Mouse (Mus musculus): ENCODE results near the gene Atxn1l. TPM values are rescaled to one million over a fixed set of nuclear protein-coding genes. Genes with fewer than 3 reads are reported as not detected.

The Atxn1l gene
- polyA plus RNA-seq, 1 experiment from 2014 or later: 3.0 TPM

DNA sequence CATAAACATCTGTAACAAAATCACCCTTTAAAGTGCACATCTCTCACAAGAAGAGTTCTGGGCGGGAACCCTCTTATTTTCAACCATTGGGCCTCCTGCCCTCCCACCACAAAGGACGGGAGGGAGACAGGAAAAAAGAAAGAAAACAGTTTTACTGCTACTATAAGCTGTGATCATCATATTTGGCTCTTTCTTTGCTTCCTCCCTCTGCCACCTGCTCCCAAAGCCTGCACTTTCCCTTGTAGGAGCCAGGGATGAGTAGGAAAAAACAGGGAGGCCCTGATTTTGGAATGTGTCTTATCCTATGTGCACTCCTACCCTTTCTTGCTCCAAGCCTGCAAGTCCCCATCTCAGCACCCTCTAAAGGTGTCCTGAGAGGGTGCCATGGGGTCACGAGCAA is 6.5 kb downstream of the Atxn1l start:
- H3K9ac ChIP-seq: no peak overlapping the region
- no peak overlapping the region for H3K4me2 ChIP-seq
- peaks cover 49% of the 10 kb centered on the region for H3K36me3 ChIP-seq
- no peaks in the 10 kb centered on the region for H3K9me3 ChIP-seq (replicated peaks)
- no peak overlapping the region for H3K27ac ChIP-seq
- peaks cover 5% of the 10 kb centered on the region for H3K4me1 ChIP-seq (replicated peaks)
- no peak overlapping the region for H3K4me3 ChIP-seq (replicated peaks)
- ATAC-seq (ENCODE audit: low read depth) (no peak), DNase-seq (no peak)
- no peaks in the 10 kb centered on the region for H3K27me3 ChIP-seq
- 61% methylated on average over 3 of the region's 3 CpGs for WGBS (ENCODE audit: insufficient replicate concordance)

DNA sequence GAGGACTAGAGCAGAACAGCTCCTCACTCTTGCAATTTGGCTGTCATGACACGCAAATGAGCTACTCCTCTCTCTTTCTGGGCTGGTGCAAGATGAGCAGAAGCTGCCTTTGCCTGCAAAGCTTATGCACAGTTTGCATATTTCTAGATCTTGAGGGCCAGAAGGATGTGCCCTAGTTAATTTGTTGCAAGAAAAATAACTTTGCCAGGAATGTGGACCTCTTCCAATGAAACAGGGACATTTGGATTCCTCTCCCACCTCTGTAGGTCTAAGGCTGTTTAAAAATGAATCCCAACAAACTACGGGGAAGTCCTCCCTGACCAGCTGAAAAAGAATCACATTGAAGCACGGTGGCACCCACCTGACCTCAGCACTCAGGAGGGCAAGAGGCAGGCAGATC is 12.4 kb downstream of the Atxn1l start:
- no peak overlapping the region for H3K4me3 ChIP-seq (replicated peaks)
- no peaks in the 10 kb centered on the region for H3K9me3 ChIP-seq (replicated peaks)
- no peaks in the 10 kb centered on the region for H3K4me1 ChIP-seq (replicated peaks)
- WGBS (ENCODE audit: insufficient replicate concordance): 78% methylated on average over 3 of the region's 3 CpGs
- no peak overlapping the region for H3K4me2 ChIP-seq
- peaks cover 65% of the 10 kb centered on the region for H3K36me3 ChIP-seq
- H3K27ac ChIP-seq: no peak overlapping the region
- no peak for DNase-seq
- no peaks in the 10 kb centered on the region for H3K27me3 ChIP-seq
- no peak for ATAC-seq (ENCODE audit: low read depth)
- H3K9ac ChIP-seq: no peak overlapping the region

DNA sequence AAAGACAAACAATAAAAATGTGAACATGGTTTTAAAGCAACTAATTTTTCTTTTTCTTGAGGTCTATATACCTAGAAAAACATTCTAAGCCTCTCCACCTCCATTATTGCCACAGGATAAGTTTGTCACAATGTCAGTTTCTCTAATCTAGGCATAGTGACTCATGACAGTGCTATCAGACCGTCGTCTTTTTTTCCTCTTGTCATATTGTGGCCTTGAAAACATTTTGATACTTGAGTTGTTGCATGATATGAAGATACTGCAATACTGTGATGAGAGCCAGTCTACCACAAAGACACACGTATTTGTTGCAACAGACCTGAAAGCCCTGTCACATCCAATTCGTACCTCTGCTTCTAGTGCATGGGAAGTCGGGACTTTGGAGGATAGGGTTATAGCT is 22.6 kb downstream of the Atxn1l start:
- Histone ChIP-seq H3K36me3 (peaks cover 73% of the 10 kb centered on the region), H3K4me1 (replicated peaks) (no peaks in the 10 kb centered on the region), H3K27ac (no peak overlapping the region), H3K9me3 (replicated peaks) (no peaks in the 10 kb centered on the region), H3K4me3 (replicated peaks) (no peak overlapping the region), H3K27me3 (no peaks in the 10 kb centered on the region), H3K4me2 (no peak overlapping the region), H3K9ac (no peak overlapping the region)
- no peak for ATAC-seq (ENCODE audit: low read depth)
- 72% methylated on average over 5 of the region's 5 CpGs for WGBS (ENCODE audit: insufficient replicate concordance)
- no peak for DNase-seq

DNA sequence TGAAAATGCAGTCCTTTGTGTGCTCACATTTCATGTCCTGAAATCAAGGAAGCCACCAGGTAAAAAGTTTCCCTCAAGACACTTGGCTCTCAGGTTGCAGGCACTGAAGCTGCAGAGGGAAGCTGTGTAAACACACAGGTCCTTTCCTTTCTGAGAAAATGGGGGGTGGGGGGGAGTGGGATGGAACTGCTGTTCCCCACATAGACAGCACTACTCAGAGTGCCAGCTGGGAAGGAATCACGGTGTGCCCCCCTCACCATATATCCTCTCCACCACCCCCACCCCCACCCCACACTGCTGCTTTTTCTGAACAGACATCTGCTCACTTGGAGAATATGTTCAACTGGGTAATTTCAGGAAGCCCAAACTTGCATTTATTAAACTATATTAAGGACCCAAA is 25.0 kb downstream of the Atxn1l start:
- no peak overlapping the region for H3K27ac ChIP-seq
- H3K36me3 ChIP-seq: peaks cover 68% of the 10 kb centered on the region
- no peaks in the 10 kb centered on the region for H3K27me3 ChIP-seq
- WGBS (ENCODE audit: insufficient replicate concordance): 84% methylated on average over 1 of the region's 1 CpGs
- peaks cover 7% of the 10 kb centered on the region for H3K4me1 ChIP-seq (replicated peaks)
- H3K4me2 ChIP-seq: no peak overlapping the region
- ATAC-seq (ENCODE audit: low read depth): no peak
- no peak overlapping the region for H3K4me3 ChIP-seq (replicated peaks)
- H3K9me3 ChIP-seq (replicated peaks): no peaks in the 10 kb centered on the region
- H3K9ac ChIP-seq: no peak overlapping the region
- no peak for DNase-seq

DNA sequence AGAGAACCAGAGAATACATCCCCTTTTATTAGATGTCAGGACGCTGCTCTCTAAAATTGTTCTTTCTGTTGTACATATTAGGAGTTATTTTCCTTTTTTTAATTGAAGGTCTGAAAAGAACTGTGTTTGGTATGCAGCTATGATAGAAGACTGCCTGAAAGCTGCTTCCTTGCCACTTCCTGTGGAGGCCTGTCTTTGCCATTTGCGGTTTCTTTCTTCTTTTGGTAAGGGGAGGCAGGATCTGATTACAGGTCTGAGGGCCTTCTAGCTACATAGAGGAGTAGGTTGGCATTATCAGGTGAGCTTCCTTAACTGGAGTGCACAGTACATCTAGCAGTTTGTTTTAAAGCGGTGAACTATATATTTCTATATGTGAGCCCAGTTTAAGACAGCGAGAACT is 29.6 kb downstream of the Atxn1l start:
- ATAC-seq (ENCODE audit: low read depth) (no peak), DNase-seq (no peak)
- no peak overlapping the region for H3K27ac ChIP-seq
- peaks cover 6% of the 10 kb centered on the region for H3K27me3 ChIP-seq
- no peaks in the 10 kb centered on the region for H3K9me3 ChIP-seq (replicated peaks)
- no peak overlapping the region for H3K4me3 ChIP-seq (replicated peaks)
- peaks cover 34% of the 10 kb centered on the region for H3K4me1 ChIP-seq (replicated peaks)
- peaks cover 44% of the 10 kb centered on the region for H3K36me3 ChIP-seq
- H3K4me2 ChIP-seq: no peak overlapping the region
- no peak overlapping the region for H3K9ac ChIP-seq
- 72% methylated on average over 4 of the region's 4 CpGs for WGBS (ENCODE audit: insufficient replicate concordance)

DNA sequence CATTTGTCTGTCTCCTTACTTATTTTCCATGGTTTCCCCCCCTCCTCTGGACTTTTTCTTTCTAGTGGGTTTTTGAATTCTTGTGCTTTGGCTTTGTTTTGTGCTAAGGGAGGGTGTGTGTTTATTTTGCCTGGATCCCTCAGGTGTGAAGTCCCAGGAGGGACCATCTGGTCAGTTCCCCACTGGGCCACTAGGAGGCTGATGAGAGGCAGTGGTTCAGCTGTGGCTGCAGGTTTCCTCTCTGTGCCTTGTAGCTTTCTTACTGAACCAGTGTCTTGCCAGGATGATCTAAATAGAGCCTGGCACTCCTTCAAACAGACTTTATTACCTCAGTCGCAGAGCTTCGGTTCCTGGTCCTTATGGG is 30.7 kb downstream of the Atxn1l start:
- H3K9ac ChIP-seq: peak overlapping the region; percentile 97
- WGBS (ENCODE audit: insufficient replicate concordance): 24% methylated on average over 2 of the region's 2 CpGs
- H3K9me3 ChIP-seq (replicated peaks): no peaks in the 10 kb centered on the region
- peak; percentile 33 for ATAC-seq (ENCODE audit: low read depth)
- peak; percentile 71 for DNase-seq
- H3K4me3 ChIP-seq (replicated peaks): peak overlapping the region; percentile 95
- H3K36me3 ChIP-seq: peaks cover 34% of the 10 kb centered on the region
- H3K4me2 ChIP-seq: peak overlapping the region; percentile 82
- peaks cover 16% of the 10 kb centered on the region for H3K27me3 ChIP-seq
- H3K27ac ChIP-seq: no peak overlapping the region
- peaks cover 34% of the 10 kb centered on the region for H3K4me1 ChIP-seq (replicated peaks)

DNA sequence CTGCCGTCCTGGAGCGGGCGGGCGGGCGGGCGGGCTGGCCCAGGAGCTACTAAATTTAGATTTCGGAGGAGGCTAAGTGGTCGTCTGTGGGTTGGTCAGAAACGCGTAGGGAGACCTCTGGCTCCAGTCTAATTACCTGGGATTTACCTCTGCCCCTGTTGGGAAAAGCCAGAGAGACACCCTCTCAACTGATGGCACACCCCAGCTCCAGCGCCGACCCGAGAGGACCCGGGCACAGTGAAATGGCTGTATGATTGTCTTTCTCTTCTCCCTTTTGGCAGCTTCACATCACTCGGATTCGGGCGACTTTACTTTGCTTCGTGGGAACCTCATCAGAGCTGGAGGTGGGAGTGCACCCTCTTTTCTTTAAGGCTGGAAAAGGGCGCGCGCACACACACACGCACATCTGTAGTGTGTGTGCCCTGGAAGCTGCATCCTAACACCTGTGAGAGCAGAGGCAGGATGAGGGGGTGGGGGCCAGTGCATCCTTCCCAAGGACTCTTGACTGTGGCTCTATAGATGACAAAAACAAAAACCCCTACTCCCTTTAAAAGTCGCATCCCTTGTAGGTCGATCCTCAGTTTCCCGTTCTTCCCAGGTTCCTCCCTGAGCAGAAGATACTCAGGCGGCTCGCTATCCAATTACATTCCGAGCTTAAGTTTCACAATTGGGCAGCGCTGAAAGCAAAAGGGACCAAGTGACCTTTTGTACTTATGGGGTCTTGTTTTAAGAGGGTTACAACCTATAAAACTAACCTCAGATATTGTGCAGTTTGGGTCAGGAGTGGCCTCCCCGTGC is 31.3 kb downstream of the Atxn1l start:
- Histone ChIP-seq H3K4me3 (replicated peaks) (peak overlapping the region; percentile 95), H3K27me3 (peaks cover 16% of the 10 kb centered on the region), H3K36me3 (peaks cover 28% of the 10 kb centered on the region), H3K9ac (peak overlapping the region; percentile 97), H3K9me3 (replicated peaks) (no peaks in the 10 kb centered on the region), H3K27ac (peak overlapping the region; percentile 91), H3K4me2 (peak overlapping the region; percentile 82), H3K4me1 (replicated peaks) (peaks cover 34% of the 10 kb centered on the region)
- ATAC-seq (ENCODE audit: low read depth) (peak; percentile 29), DNase-seq (peak; percentile 18)
- WGBS (ENCODE audit: insufficient replicate concordance): 4% methylated on average over 30 of the region's 30 CpGs

DNA sequence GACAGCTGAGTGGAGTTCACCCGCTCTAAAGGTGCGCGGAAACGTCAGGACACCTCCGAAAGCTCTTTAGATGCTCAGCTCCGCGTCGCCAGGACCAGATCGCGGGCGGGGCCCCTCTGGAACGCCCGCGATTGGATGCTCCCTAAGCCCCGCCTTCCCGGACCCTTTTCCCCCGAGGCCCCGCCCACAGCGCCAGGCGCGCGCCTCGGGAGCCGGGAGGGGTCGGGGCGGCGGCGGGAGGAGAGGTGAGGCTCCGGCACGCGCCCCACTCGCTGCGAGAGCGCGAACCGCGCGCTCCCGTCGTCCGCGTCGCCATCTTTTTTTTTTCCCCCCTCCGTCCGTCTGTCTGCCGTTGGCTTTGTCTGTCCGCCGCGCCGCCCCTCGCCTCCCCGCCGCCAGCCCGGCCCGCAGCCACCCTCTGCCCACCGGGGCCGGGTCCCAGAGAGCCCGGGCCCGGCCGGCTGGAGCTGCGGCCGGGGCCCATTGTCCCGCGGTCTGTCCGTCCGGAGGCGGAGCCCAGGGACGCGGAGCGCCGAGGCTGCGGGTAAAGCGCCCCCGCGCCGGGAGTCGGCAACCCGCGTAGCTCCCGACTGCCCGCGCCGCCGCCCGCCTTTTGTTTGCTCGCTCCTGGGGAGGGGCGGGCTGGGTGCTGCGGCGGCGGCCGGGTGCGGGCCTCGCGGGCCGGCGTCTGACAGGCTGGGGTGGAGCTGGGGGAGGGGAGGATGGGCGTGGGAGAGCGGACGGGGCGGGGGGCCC is 32.0 kb downstream of the Atxn1l start, which contains the start of gene Zfp821:
Zfp821 (plus strand) TSS at position 227 of the 756 bp plus-strand sequence.
- Histone ChIP-seq H3K9ac (peak within 1 kb of the TSS; percentile 97), H3K4me1 (replicated peaks) (peaks cover 34% of the 10 kb centered on the region), H3K9me3 (replicated peaks) (no peaks in the 10 kb centered on the region), H3K27me3 (peaks cover 19% of the 10 kb centered on the region), H3K36me3 (peaks cover 22% of the 10 kb centered on the region), H3K4me3 (replicated peaks) (peak within 1 kb of the TSS; percentile 95), H3K27ac (peak within 1 kb of the TSS; percentile 91), H3K4me2 (peak within 1 kb of the TSS; percentile 82)
- under 1% methylated on average over 76 of the region's 100 CpGs for WGBS (ENCODE audit: insufficient replicate concordance)
- DNase-seq: peak; percentile 94
- peak; percentile 90 for ATAC-seq (ENCODE audit: low read depth)

DNA sequence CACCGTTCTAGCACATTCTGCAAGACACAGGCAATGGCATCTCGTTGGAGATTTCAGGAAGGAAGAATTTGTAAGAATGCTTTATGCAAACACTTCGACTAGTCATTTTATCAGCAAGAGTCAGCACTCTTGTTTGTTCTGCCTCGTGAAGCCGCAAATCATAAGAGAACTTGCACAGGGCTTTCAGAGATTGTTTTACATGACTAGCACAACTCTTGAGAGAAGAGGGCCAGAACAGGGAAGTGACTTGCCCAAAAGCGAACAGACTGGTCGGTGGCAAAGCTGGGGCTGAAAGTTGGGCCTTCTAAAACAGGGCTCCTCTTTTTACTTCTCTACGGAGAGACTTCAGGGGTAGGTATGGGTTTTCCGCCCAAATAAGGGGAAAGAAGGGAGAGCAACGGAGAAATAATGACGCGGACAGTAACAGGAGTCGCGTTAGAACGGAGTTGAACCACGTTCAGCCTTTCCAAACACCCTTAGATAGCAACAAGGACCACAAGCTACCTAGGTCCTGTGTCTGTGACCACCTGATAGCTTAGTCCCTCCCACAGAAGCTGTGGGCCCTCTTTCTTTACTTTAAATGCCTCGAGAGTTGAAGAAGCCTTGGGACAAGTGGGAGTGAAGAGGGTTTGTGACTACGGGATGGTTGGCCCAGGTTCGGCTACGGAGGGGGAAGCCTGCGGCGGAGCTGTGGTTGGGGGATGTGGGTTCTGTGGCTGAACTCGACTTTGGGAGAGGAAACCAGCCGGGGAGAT is 32.8 kb downstream of the Atxn1l start:
- peak overlapping the region; percentile 95 for H3K4me3 ChIP-seq (replicated peaks)
- peak overlapping the region; percentile 58 for H3K9ac ChIP-seq
- H3K4me1 ChIP-seq (replicated peaks): peaks cover 34% of the 10 kb centered on the region
- ATAC-seq (ENCODE audit: low read depth): peak; percentile 30
- peak overlapping the region; percentile 82 for H3K4me2 ChIP-seq
- H3K27me3 ChIP-seq: peaks cover 21% of the 10 kb centered on the region
- no peak for DNase-seq
- peak overlapping the region; percentile 65 for H3K27ac ChIP-seq
- 5% methylated on average over 24 of the region's 24 CpGs for WGBS (ENCODE audit: insufficient replicate concordance)
- H3K9me3 ChIP-seq (replicated peaks): no peaks in the 10 kb centered on the region
- peaks cover 16% of the 10 kb centered on the region for H3K36me3 ChIP-seq

DNA sequence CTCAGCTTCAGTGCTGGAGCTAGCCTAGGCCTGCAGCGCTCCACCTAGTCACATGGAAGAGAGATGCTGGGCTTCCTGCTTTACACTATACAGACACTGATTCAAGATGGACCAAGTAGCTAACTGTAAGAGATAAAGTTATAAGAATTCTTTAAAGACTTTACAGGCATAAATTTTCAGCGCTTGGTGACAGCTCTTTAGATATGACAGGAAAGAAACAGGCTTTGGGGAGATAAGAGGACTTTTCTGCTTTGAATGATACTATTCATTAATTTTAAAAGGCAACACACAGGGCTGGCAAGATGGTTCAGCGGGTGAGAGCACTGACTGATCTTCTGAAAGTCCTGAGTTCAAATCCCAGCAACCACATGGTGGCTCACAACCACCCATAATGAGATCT is 39.1 kb downstream of the Atxn1l start:
- 62% methylated on average over 3 of the region's 3 CpGs for WGBS (ENCODE audit: insufficient replicate concordance)
- Histone ChIP-seq H3K27ac (no peak overlapping the region), H3K36me3 (no peaks in the 10 kb centered on the region), H3K9ac (no peak overlapping the region), H3K4me2 (no peak overlapping the region), H3K4me1 (replicated peaks) (peaks cover 9% of the 10 kb centered on the region), H3K9me3 (replicated peaks) (no peaks in the 10 kb centered on the region), H3K4me3 (replicated peaks) (no peak overlapping the region), H3K27me3 (peaks cover 25% of the 10 kb centered on the region)
- ATAC-seq (ENCODE audit: low read depth) (no peak), DNase-seq (no peak)

DNA sequence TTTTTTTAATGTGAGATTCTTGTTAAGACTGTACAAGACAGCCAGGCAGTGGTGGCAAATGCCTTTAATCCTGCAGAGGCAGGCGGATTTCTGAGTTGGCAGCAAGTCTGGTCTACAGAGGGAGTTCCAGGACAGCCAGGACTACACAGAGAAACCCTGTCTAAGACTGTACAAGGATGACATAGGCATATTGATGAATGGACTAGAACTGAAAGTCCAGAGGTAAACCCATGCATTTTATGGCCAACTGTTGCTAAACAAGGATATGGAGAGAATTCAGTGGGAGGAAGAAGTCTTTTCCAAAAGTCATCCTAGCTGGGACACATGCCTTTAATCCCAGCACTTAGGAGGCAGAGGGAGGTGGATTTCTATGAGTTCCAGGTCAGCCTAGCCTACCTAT is 39.8 kb downstream of the Atxn1l start:
- H3K4me1 ChIP-seq (replicated peaks): peaks cover 10% of the 10 kb centered on the region
- ATAC-seq (ENCODE audit: low read depth): no peak

More for the DNA sequence above, 39.8 kb downstream of the Atxn1l start:
- DNase-seq: no peak
- Histone ChIP-seq H3K27me3 (peaks cover 17% of the 10 kb centered on the region), H3K27ac (no peak overlapping the region), H3K9me3 (replicated peaks) (no peaks in the 10 kb centered on the region), H3K9ac (no peak overlapping the region), H3K4me3 (replicated peaks) (no peak overlapping the region), H3K36me3 (no peaks in the 10 kb centered on the region), H3K4me2 (no peak overlapping the region)
- WGBS (ENCODE audit: insufficient replicate concordance): 69% methylated on average over 1 of the region's 1 CpGs
